Mouse (Mus musculus) ovary, adult 10 weeks (tissue): ENCODE data around the gene Lrrc73. TPM values are rescaled to one million over a fixed set of nuclear protein-coding genes. Genes with fewer than 3 reads are reported as not detected.

Source experiments
- polyA plus RNA-seq: library from polyadenylated mRNA; stranded (reverse); fragments of 350-450 nt; fragmentation: Illumina TruSeq; extraction: RNeasy Lipid Tissue Mini Kit (QIAGEN cat#74804); gene quantifications from one replicate; pipeline ENCODE4 v1.2.3, GENCODE M21; 2014

Lrrc73 gene
- polyA plus RNA-seq = not detected

DNA sequence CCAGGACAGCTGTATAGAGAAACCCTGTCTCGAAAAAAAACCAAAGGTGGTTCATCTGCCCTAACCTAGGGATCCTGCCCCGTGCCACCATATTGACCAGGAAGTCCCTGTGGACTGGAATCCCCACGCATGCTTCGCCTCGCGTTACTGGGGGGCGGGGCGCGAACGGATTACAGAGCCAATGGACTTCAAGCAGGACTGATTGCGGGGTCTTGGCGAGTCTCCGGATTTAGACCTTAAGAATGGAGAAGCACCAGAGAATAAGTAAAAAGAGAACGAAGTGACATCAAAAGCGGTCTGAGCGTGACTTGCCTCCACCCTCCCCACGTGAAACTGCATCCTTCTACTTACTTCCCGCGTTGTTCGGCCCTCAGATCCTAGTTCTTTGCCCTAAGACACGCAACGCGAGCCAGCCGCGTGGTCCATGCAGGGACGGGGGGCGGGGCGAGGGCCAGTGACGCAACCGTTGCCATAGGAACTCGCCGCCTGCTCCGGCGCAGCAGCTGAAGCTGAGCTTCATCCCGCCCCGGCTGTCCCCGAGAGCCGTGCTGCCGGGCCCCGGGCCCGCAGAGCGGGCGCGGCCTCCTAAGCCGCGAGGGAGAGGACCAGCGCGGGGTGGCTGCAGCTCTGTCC lies at the start of gene Lrrc73:
Gene Lrrc73, plus strand, starts transcription at position 80 of the 633 bp plus-strand sequence.

DNA sequence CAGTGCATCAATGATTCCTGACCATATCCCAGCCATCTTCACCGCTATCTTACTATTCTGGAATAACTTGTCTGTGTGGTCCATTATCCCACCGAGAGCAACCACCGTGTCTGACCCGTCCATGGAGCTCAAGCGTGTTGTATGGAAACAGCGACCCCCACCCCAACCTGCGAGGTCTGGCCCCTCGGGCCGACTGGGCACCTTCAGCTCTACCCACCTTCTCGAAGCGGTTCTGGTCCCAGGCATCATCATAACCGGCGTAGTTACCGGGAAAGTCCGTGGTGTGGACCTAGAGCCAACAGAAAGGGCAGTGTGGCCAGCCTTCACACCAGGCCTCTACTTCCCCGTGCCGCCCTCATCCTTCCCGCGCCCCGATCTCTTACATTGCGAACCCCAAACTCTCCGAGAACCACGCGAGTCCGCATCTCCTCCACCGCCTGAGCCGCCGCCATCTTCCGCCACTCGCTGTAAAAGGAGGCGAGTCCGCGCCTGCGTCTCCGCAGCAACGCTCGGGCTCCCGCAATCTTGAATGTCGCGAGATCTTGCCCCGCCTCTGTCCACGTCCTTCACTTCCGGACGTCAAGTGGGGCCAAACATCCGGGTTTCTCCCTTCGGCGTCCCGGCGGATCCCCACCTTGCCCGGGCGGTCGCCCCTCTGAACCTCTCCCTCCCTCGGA lies 5.7 kb upstream of the Lrrc73 start, which contains the start of the genes Polr1c and Yipf3:
Gene Polr1c, minus strand, starts transcription at position 543 of the 677 bp plus-strand sequence.
Gene Yipf3, plus strand, starts transcription at position 569 of the 677 bp plus-strand sequence.

DNA sequence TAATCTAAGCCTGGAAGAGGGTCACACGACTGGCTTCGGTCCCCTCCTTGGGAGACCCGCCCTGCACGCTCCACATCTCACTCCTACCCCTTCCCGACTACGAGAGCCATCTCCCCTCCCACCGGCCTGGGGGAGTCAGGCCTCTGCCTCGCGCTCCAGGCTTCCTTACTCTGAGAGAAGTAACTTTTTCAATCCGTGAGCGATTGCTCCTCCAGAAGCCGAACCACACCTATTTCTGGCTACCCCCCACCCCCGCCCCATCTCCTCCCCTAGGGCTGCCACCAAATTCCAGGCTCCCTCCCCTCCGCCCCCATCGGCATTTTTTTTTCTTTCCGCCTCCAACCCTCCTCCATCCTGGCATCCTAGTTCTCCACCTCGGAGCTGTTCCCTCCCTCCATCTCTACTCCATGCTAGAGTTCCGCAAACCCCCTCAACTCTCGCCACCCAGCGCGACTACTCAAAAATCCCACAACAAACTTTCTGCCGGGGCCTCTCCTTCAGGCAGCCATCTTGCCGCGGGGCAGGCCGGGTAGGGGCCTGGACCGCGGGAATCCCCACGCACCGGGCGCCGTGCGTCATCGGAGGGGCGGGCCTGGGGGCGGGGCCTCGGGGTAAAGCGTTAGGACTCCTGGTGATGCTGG lies 29.3 kb downstream of the Lrrc73 start, which contains the start of gene Tjap1:
Gene Tjap1, minus strand, starts transcription at position 544 of the 641 bp plus-strand sequence.

GRCm38 (mm10) chr17:46297364-46298219 lies 44.3 kb downstream of the Lrrc73 start, which contains the start of gene Dlk2:
TSS of gene Dlk2 (plus strand) at chr17:46297421.

Other genes with a start within 250 kb of the Lrrc73 start
- 14.5 TPM for gene Vegfa, start 221.2 kb upstream of the Lrrc73 start, polyA plus RNA-seq
- 15.5 TPM for gene Mrps18a, start 142.5 kb upstream of the Lrrc73 start, polyA plus RNA-seq
- gene Rsph9, start 109.3 kb upstream of the Lrrc73 start, polyA plus RNA-seq = 1.3 TPM
- 0.74 TPM for gene Mad2l1bp, start 100.0 kb upstream of the Lrrc73 start, polyA plus RNA-seq
- gene Gtpbp2, start 92.5 kb upstream of the Lrrc73 start, polyA plus RNA-seq = 2.4 TPM
- gene Polh, start 50.9 kb upstream of the Lrrc73 start, polyA plus RNA-seq = 16.1 TPM
- 26.9 TPM for gene Xpo5, start 50.7 kb upstream of the Lrrc73 start, polyA plus RNA-seq
- gene Polr1c, start 5.5 kb upstream of the Lrrc73 start, polyA plus RNA-seq = 6.1 TPM
- 1.3 TPM for gene Yipf3, start 5.5 kb upstream of the Lrrc73 start, polyA plus RNA-seq
- gene Tjap1, start 29.5 kb downstream of the Lrrc73 start, polyA plus RNA-seq = 0.40 TPM
- not detected for gene Dlk2, start 43.9 kb downstream of the Lrrc73 start, polyA plus RNA-seq
- gene Abcc10, start 74.8 kb downstream of the Lrrc73 start, polyA plus RNA-seq = not detected
- gene Zfp318, start 130.2 kb downstream of the Lrrc73 start, polyA plus RNA-seq = 69.4 TPM
- not detected for gene Crip3, start 175.4 kb downstream of the Lrrc73 start, polyA plus RNA-seq
- gene Slc22a7, start 184.9 kb downstream of the Lrrc73 start, polyA plus RNA-seq = not detected
- gene Ttbk1, start 234.1 kb downstream of the Lrrc73 start, polyA plus RNA-seq = 0.11 TPM
- 7.6 TPM for gene Dnph1, start 243.2 kb downstream of the Lrrc73 start, polyA plus RNA-seq